Mouse (Mus musculus): Measurements from ENCODE around the gene Asb6. TPM values are rescaled to one million over a fixed set of nuclear protein-coding genes. Genes with fewer than 3 reads are reported as not detected.

Gene Asb6
- total and polyA plus RNA-seq, 3 experiments = 21.9 to 30.0 (median 23.7) TPM

DNA sequence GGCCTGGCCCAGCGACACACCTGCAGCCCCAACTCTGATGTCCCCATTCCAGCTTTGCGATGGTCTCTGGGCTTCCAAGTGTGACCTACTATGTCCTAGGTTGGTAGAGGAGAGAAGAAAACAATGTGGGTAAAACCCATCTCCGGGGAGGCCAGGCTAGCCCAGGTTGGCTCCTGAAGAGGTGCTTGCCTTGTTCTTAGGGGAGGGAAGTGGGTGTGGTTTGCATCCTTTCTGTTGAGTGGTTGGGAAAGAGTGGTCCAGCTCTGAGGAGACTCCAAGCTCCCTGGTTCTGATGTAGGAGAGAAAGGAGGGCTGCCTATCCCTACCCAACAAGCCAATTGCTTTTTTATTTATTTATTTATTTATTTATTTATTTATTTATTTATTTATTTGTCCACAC is 35.3 kb upstream of the Asb6 start:
- H3K79me2 ChIP-seq (replicated peaks; ENCODE audit: control insufficient read depth, extremely low read depth, insufficient read depth, poor library complexity, severe bottlenecking) = no peaks in the 10 kb centered on the region
- dilution Hi-C loops (cut with MboI; ENCODE audit: extremely low pct_ligation_motif_present, extremely low pct_unique_long_range_greater_than_20kb, low sequenced_read_pairs) = no loop called here
- no peaks in the 10 kb centered on the region for H3K4me1 ChIP-seq (ENCODE audit: control insufficient read depth in 1 of 2, insufficient read depth in 2 of 2)
- no peak overlapping the region for H3K4me2 ChIP-seq (ENCODE audit: insufficient read depth, low read depth, poor library complexity, severe bottlenecking)
- TF ChIP-seq ZNF384 (IDR thresholded peaks at IDR 0.05; ENCODE audit: low read depth, low read length) = no peak
- peaks cover 83% of the 10 kb centered on the region for H3K27me3 ChIP-seq (replicated peaks)
- DNase-seq (ENCODE audit: extremely low read depth) = no peak
- H3K4me3 ChIP-seq (replicated peaks in 1 of 3; ENCODE audit: low read depth in 2 of 3, low read length in 2 of 3, poor library complexity in 1 of 3) = no peak overlapping the region
- in situ Hi-C loops (cut with MboI; ENCODE audit: low pct_ligation_motif_present, low pct_unique_long_range_greater_than_20kb, low sequenced_read_pairs) = no loop called here
- no peak overlapping the region for H3K27ac ChIP-seq (ENCODE audit: insufficient read depth, low read depth)
- no peaks in the 10 kb centered on the region for H3K9me3 ChIP-seq (replicated peaks; ENCODE audit: low read length)
- H3K36me3 ChIP-seq (replicated peaks in 1 of 2; ENCODE audit: control insufficient read depth in 1 of 2, insufficient read depth in 1 of 2, low read length in 1 of 2) = no peaks in the 10 kb centered on the region
- H3K9ac ChIP-seq (ENCODE audit: insufficient read depth, low read depth) = no peak overlapping the region

- DNase-seq (ENCODE audit: extremely low read depth) = no peak
These were observed 34.8 kb upstream of the Asb6 start for GRCm38 (mm10) chr2:30864968-30865381.

GRCm38 (mm10) chr2:30863574-30863973 is 33.4 kb upstream of the Asb6 start:
- H3K9ac ChIP-seq (ENCODE audit: insufficient read depth, low read depth) = no peak overlapping the region

More at GRCm38 (mm10) chr2:30864968-30865381, 34.8 kb upstream of the Asb6 start:
- Histone ChIP-seq H3K9ac (ENCODE audit: insufficient read depth, low read depth) (no peak overlapping the region), H3K4me2 (ENCODE audit: insufficient read depth, low read depth, poor library complexity, severe bottlenecking) (no peak overlapping the region), H3K36me3 (replicated peaks in 1 of 2; ENCODE audit: control insufficient read depth in 1 of 2, insufficient read depth in 1 of 2, low read length in 1 of 2) (no peaks in the 10 kb centered on the region), H3K9me3 (replicated peaks; ENCODE audit: low read length) (no peaks in the 10 kb centered on the region), H3K79me2 (replicated peaks; ENCODE audit: control insufficient read depth, extremely low read depth, insufficient read depth, poor library complexity, severe bottlenecking) (no peaks in the 10 kb centered on the region), H3K4me3 (replicated peaks in 1 of 3; ENCODE audit: low read depth in 2 of 3, low read length in 2 of 3, poor library complexity in 1 of 3) (no peak overlapping the region), H3K27ac (ENCODE audit: insufficient read depth, low read depth) (no peak overlapping the region), H3K27me3 (replicated peaks) (peaks cover 79% of the 10 kb centered on the region), H3K4me1 (ENCODE audit: control insufficient read depth in 1 of 2, insufficient read depth in 2 of 2) (no peaks in the 10 kb centered on the region)
- TF ChIP-seq HCFC1 (IDR thresholded peaks at IDR 0.05; ENCODE audit: low read depth, low read length) (no peak), MYC (IDR thresholded peaks at IDR 0.05; ENCODE audit: low read depth, low read length) (no peak), RAD21 (IDR thresholded peaks at IDR 0.05; ENCODE audit: low read depth, low read length) (no peak), BHLHE40 (IDR thresholded peaks at IDR 0.05; ENCODE audit: low read depth, low read length) (no peak), SIN3A (IDR thresholded peaks at IDR 0.05; ENCODE audit: low read length) (no peak), E2F4 (IDR thresholded peaks at IDR 0.05; ENCODE audit: insufficient replicate concordance, low read depth, low read length) (no peak), MAZ (IDR thresholded peaks at IDR 0.05; ENCODE audit: low read depth, low read length) (no peak), ZKSCAN1 (IDR thresholded peaks at IDR 0.05; ENCODE audit: borderline replicate concordance, low read depth, low read length) (no peak), ZMIZ1 (IDR thresholded peaks at IDR 0.05; ENCODE audit: low read depth, low read length) (no peak), MXI1 (IDR thresholded peaks at IDR 0.05; ENCODE audit: low read depth, low read length) (no peak), NRF1 (IDR thresholded peaks at IDR 0.05; ENCODE audit: low read depth, low read length) (no peak), KAT2A (IDR thresholded peaks at IDR 0.05; ENCODE audit: insufficient replicate concordance, low read length) (no peak), JUND (conservative IDR thresholded peaks at IDR 0.05; ENCODE audit: low read depth, low read length) (no peak), POLR2A (IDR thresholded peaks at IDR 0.05; ENCODE audit: low read depth, low read length) (no peak), ELF1 (IDR thresholded peaks at IDR 0.05; ENCODE audit: low read depth, low read length) (no peak), USF1 (IDR thresholded peaks at IDR 0.05; ENCODE audit: low read depth, low read length) (no peak), USF2 (conservative IDR thresholded peaks at IDR 0.05; ENCODE audit: low read depth, low read length) (no peak), SMC3 (IDR thresholded peaks at IDR 0.05; ENCODE audit: low read depth, low read length) (no peak), NELFE (IDR thresholded peaks at IDR 0.05; ENCODE audit: low read depth, low read length) (no peak), JUN (IDR thresholded peaks at IDR 0.05; ENCODE audit: insufficient read depth, low read depth, low read length) (no peak)
- in situ Hi-C loops (cut with MboI; ENCODE audit: low pct_ligation_motif_present, low pct_unique_long_range_greater_than_20kb, low sequenced_read_pairs) = no loop called here
- dilution Hi-C loops (cut with MboI; ENCODE audit: extremely low pct_ligation_motif_present, extremely low pct_unique_long_range_greater_than_20kb, low sequenced_read_pairs) = no loop called here

More at GRCm38 (mm10) chr2:30863574-30863973, 33.4 kb upstream of the Asb6 start:
- Histone ChIP-seq H3K4me2 (ENCODE audit: insufficient read depth, low read depth, poor library complexity, severe bottlenecking) (no peak overlapping the region), H3K27ac (ENCODE audit: insufficient read depth, low read depth) (no peak overlapping the region), H3K36me3 (replicated peaks in 1 of 2; ENCODE audit: control insufficient read depth in 1 of 2, insufficient read depth in 1 of 2, low read length in 1 of 2) (no peaks in the 10 kb centered on the region), H3K4me3 (replicated peaks in 1 of 3; ENCODE audit: low read depth in 2 of 3, low read length in 2 of 3, poor library complexity in 1 of 3) (no peak overlapping the region), H3K27me3 (replicated peaks) (peaks cover 78% of the 10 kb centered on the region), H3K9me3 (replicated peaks; ENCODE audit: low read length) (no peaks in the 10 kb centered on the region), H3K79me2 (replicated peaks; ENCODE audit: control insufficient read depth, extremely low read depth, insufficient read depth, poor library complexity, severe bottlenecking) (no peaks in the 10 kb centered on the region), H3K4me1 (ENCODE audit: control insufficient read depth in 1 of 2, insufficient read depth in 2 of 2) (peaks cover 2 to 13% of the 10 kb centered on the region in 2 experiments; a peak in 3 of 4 replicates)
- dilution Hi-C loops (cut with MboI; ENCODE audit: extremely low pct_ligation_motif_present, extremely low pct_unique_long_range_greater_than_20kb, low sequenced_read_pairs) (no loop called here), in situ Hi-C loops (cut with MboI; ENCODE audit: low pct_ligation_motif_present, low pct_unique_long_range_greater_than_20kb, low sequenced_read_pairs) (no loop called here)
- DNase-seq (ENCODE audit: extremely low read depth) = no peak
- TF ChIP-seq ZC3H11A (IDR thresholded peaks at IDR 0.05; ENCODE audit: low read depth, low read length) (no peak), JUN (IDR thresholded peaks at IDR 0.05; ENCODE audit: insufficient read depth, low read depth, low read length) (no peak), ETS1 (conservative IDR thresholded peaks at IDR 0.05; ENCODE audit: low read depth, low read length) (no peak)
